8 mouse cellular contexts compared by ENCODE assay signal in genomic region chr17:26414523-26415354, GRCm38 (mm10). TPM values are rescaled to one million over a fixed set of nuclear protein-coding genes. Genes with fewer than 3 reads are reported as not detected.
DNase-seq lines count a peak whose midpoint lies in the region; ATAC-seq and TF ChIP-seq lines count a peak whose summit lies in the region.

TSS of gene Neurl1b (plus strand) at chr17:26414829.

- peak within 1 kb of the TSS; percentile 65 for H3K27ac ChIP-seq in intestine, embryonic 15.5 days
- H3K27ac ChIP-seq in limb, embryonic 13.5 days: no peak within 1 kb of the TSS
- no peak within 1 kb of the TSS for H3K27ac ChIP-seq in midbrain, embryonic 13.5 days
- H3K27ac ChIP-seq in stomach, postnatal 0 days (replicated peaks): peak within 1 kb of the TSS; percentile 78

- peak within 1 kb of the TSS; percentile 85 for H3K4me3 ChIP-seq in intestine, embryonic 15.5 days (replicated peaks)
- H3K4me3 ChIP-seq in limb, embryonic 13.5 days: peak within 1 kb of the TSS; percentile 74
- H3K4me3 ChIP-seq in midbrain, embryonic 13.5 days (replicated peaks): peak within 1 kb of the TSS; percentile 80
- peak within 1 kb of the TSS; percentile 77 for H3K4me3 ChIP-seq in stomach, postnatal 0 days (ENCODE audit: low read depth, low read length)

- peak within 1 kb of the TSS; percentile 87 for H3K9ac ChIP-seq in intestine, embryonic 15.5 days
- peak within 1 kb of the TSS; percentile 78 for H3K9ac ChIP-seq in limb, embryonic 13.5 days
- H3K9ac ChIP-seq in midbrain, embryonic 13.5 days (replicated peaks): peak within 1 kb of the TSS; percentile 86
- peak within 1 kb of the TSS; percentile 83 for H3K9ac ChIP-seq in stomach, postnatal 0 days (ENCODE audit: low read length)

- peak; percentile 78 for ATAC-seq in intestine, embryonic 15.5 days
- ATAC-seq in limb, embryonic 13.5 days (ENCODE audit: low FRiP score, low read depth): peak; percentile 59
- ATAC-seq in midbrain, embryonic 13.5 days: peak; percentile 70
- peak; percentile 65 for ATAC-seq in stomach, postnatal 0 days (ENCODE audit: low FRiP score, low TSS enrichment)

- peaks cover 19% of the 10 kb centered on the region; the same call in 1 of the 2 replicates for H3K4me1 ChIP-seq in intestine, embryonic 15.5 days (replicated peaks)
- peaks cover 16% of the 10 kb centered on the region for H3K4me1 ChIP-seq in limb, embryonic 13.5 days
- H3K4me1 ChIP-seq in midbrain, embryonic 13.5 days (replicated peaks): peaks cover 15% of the 10 kb centered on the region
- H3K4me1 ChIP-seq in stomach, postnatal 0 days (replicated peaks; ENCODE audit: control insufficient read depth, insufficient read depth): peaks cover 3% of the 10 kb centered on the region; the same call in 1 of the 2 replicates

- H3K36me3 ChIP-seq in intestine, embryonic 15.5 days: no peaks in the 10 kb centered on the region
- no peaks in the 10 kb centered on the region for H3K36me3 ChIP-seq in limb, embryonic 13.5 days
- no peaks in the 10 kb centered on the region for H3K36me3 ChIP-seq in midbrain, embryonic 13.5 days
- H3K36me3 ChIP-seq in stomach, postnatal 0 days (ENCODE audit: control insufficient read depth, insufficient read depth, low read length): no peaks in the 10 kb centered on the region

- no peak for TF ChIP-seq CTCF in stomach, postnatal 0 days (IDR thresholded peaks at IDR 0.05; ENCODE audit: low read depth)

- peak; percentile 66 for DNase-seq in ovary, postnatal 36 days (ENCODE audit: low spot score)
- DNase-seq in ovary, postnatal 10 days (ENCODE audit: low spot score): no peak
- peak; percentile 62 to 79 for DNase-seq in cerebellum, postnatal 25 days
- DNase-seq in gastrocnemius, postnatal 25 days: peak; percentile 49
- peak; percentile 68 for DNase-seq in stomach, postnatal 0 days (ENCODE audit: low spot score)

- peak within 1 kb of the TSS; percentile 89 for H3K4me2 ChIP-seq in intestine, embryonic 15.5 days (replicated peaks)
- H3K4me2 ChIP-seq in limb, embryonic 13.5 days (replicated peaks): peak within 1 kb of the TSS; percentile 99
- H3K4me2 ChIP-seq in midbrain, embryonic 13.5 days (replicated peaks): peak within 1 kb of the TSS; percentile 99
- peak within 1 kb of the TSS; percentile 97 for H3K4me2 ChIP-seq in stomach, postnatal 0 days (replicated peaks; ENCODE audit: low read depth)

- no peaks in the 10 kb centered on the region for H3K9me3 ChIP-seq in intestine, embryonic 15.5 days
- no peaks in the 10 kb centered on the region for H3K9me3 ChIP-seq in limb, embryonic 13.5 days
- no peaks in the 10 kb centered on the region for H3K9me3 ChIP-seq in midbrain, embryonic 13.5 days
- H3K9me3 ChIP-seq in stomach, postnatal 0 days (ENCODE audit: control insufficient read depth, low read length): no peaks in the 10 kb centered on the region

- under 1% methylated on average over 105 of the region's 105 CpGs for WGBS in intestine, embryonic 15.5 days
- WGBS in limb, embryonic 13.5 days: 1% methylated on average over 87 of the region's 105 CpGs
- under 1% methylated on average over 97 of the region's 105 CpGs for WGBS in midbrain, embryonic 13.5 days
- WGBS in stomach, postnatal 0 days: 1% methylated on average over 98 of the region's 105 CpGs

- no peak for TF ChIP-seq EP300 in stomach, postnatal 0 days (optimal IDR thresholded peaks at IDR 0.05)

- 0 out of 2 replicates have a peak, but pooled peaks cover 3% of the 10 kb centered on the region for H3K27me3 ChIP-seq in intestine, embryonic 15.5 days (replicated peaks)
- H3K27me3 ChIP-seq in limb, embryonic 13.5 days: peaks cover 87% of the 10 kb centered on the region
- peaks cover 54% of the 10 kb centered on the region for H3K27me3 ChIP-seq in midbrain, embryonic 13.5 days
- no peaks in the 10 kb centered on the region for H3K27me3 ChIP-seq in stomach, postnatal 0 days (ENCODE audit: control insufficient read depth, insufficient read depth, low read length)

RNA-seq across cellular contexts. Expression of gene Neurl1b, which starts in this region (rescaled TPM):
- 1 to 10 TPM; 2.6 to 4.1 TPM for total RNA-seq in gastrocnemius, postnatal 25 days (2021)
- polyA plus RNA-seq in intestine, embryonic 15.5 days (2015; fragmentation: Nextera tagmentation; extraction: Ambion mirVana): 1.8 and 2.2 TPM in 2 replicates
- polyA plus RNA-seq in limb, embryonic 13.5 days (2015; fragmentation: Nextera tagmentation; extraction: Ambion mirVana): 0.51 and 0.65 TPM in 2 replicates
- polyA plus RNA-seq in midbrain, embryonic 13.5 days (2015; fragmentation: Nextera tagmentation; extraction: Ambion mirVana): 0.75 and 0.82 TPM in 2 replicates
- polyA plus RNA-seq in stomach, postnatal 0 days (2015; fragmentation: Nextera tagmentation; extraction: Ambion mirVana): 1.1 and 1.4 TPM in 2 replicates

Comparison
In these comparisons a context has a peak if more than half of its experiments do, and no peak if none do; other contexts are left out.
1. Peak in ATAC-seq, H3K4me3 ChIP-seq, H3K9ac ChIP-seq and H3K4me2 ChIP-seq in limb, embryonic 13.5 days; RNA of the gene not detected or under 1 TPM.
2. Peak in ATAC-seq, H3K4me3 ChIP-seq, H3K9ac ChIP-seq and H3K4me2 ChIP-seq in midbrain, embryonic 13.5 days; RNA of the gene not detected or under 1 TPM.
3. H3K27ac ChIP-seq: peak in intestine, embryonic 15.5 days (single experiment) and stomach, postnatal 0 days (single experiment); none in limb, embryonic 13.5 days (single experiment) and midbrain, embryonic 13.5 days (single experiment).
4. Peak in every context shown above with its lines, with median percentiles within 50 percentile points of each other: ATAC-seq, H3K4me2 ChIP-seq, H3K4me3 ChIP-seq and H3K9ac ChIP-seq.